Mouse (Mus musculus): ENCODE results near the gene Chml. TPM values are rescaled to one million over a fixed set of nuclear protein-coding genes. Genes with fewer than 3 reads are reported as not detected.

Chml gene
- polyA plus RNA-seq, 1 experiment: 0.54 TPM

- no peaks in the 10 kb centered on the region for H3K4me1 ChIP-seq (ENCODE audit: control insufficient read depth)
- no peak for TF ChIP-seq TAL1 (IDR thresholded peaks at IDR 0.05; ENCODE audit: low read length)
- no peak for TF ChIP-seq GATA1 (IDR thresholded peaks at IDR 0.05; ENCODE audit: low read length)
- H3K4me3 ChIP-seq (replicated peaks): no peak overlapping the region
- no peaks in the 10 kb centered on the region for H3K27me3 ChIP-seq (ENCODE audit: control insufficient read depth)
- H3K36me3 ChIP-seq (ENCODE audit: control insufficient read depth): no peaks in the 10 kb centered on the region
- H3K9me3 ChIP-seq (ENCODE audit: control insufficient read depth, low read length): no peaks in the 10 kb centered on the region
Observed at GRCm38 (mm10) chr1:175670042-175670441, 22.7 kb downstream of the Chml start.

GRCm38 (mm10) chr1:175669456-175669855, 23.2 kb downstream of the Chml start:
- TF ChIP-seq TAL1 (IDR thresholded peaks at IDR 0.05; ENCODE audit: low read length) (no peak), GATA1 (IDR thresholded peaks at IDR 0.05; ENCODE audit: low read length) (no peak)
- H3K9me3 ChIP-seq (ENCODE audit: control insufficient read depth, low read length): no peaks in the 10 kb centered on the region
- H3K36me3 ChIP-seq (ENCODE audit: control insufficient read depth): no peaks in the 10 kb centered on the region
- no peaks in the 10 kb centered on the region for H3K4me1 ChIP-seq (ENCODE audit: control insufficient read depth)
- no peaks in the 10 kb centered on the region for H3K27me3 ChIP-seq (ENCODE audit: control insufficient read depth)
- H3K4me3 ChIP-seq (replicated peaks): no peak overlapping the region

- no peaks in the 10 kb centered on the region for H3K36me3 ChIP-seq (ENCODE audit: control insufficient read depth)
- no peaks in the 10 kb centered on the region for H3K4me1 ChIP-seq (ENCODE audit: control insufficient read depth)
- no peak overlapping the region for H3K4me3 ChIP-seq (replicated peaks)
- no peak for TF ChIP-seq TAL1 (IDR thresholded peaks at IDR 0.05; ENCODE audit: low read length)
- no peak for TF ChIP-seq GATA1 (IDR thresholded peaks at IDR 0.05; ENCODE audit: low read length)
- H3K27me3 ChIP-seq (ENCODE audit: control insufficient read depth): no peaks in the 10 kb centered on the region
- no peaks in the 10 kb centered on the region for H3K9me3 ChIP-seq (ENCODE audit: control insufficient read depth, low read length)
Observed at GRCm38 (mm10) chr1:175668666-175669405, 23.9 kb downstream of the Chml start.

GRCm38 (mm10) chr1:175659900-175660299, 32.8 kb downstream of the Chml start:
- H3K4me3 ChIP-seq (replicated peaks): no peak overlapping the region
- TF ChIP-seq GATA1 (IDR thresholded peaks at IDR 0.05; ENCODE audit: low read length): no peak
- no peak for TF ChIP-seq TAL1 (IDR thresholded peaks at IDR 0.05; ENCODE audit: low read length)
- no peaks in the 10 kb centered on the region for H3K4me1 ChIP-seq (ENCODE audit: control insufficient read depth)
- no peaks in the 10 kb centered on the region for H3K9me3 ChIP-seq (ENCODE audit: control insufficient read depth, low read length)
- no peaks in the 10 kb centered on the region for H3K36me3 ChIP-seq (ENCODE audit: control insufficient read depth)
- no peaks in the 10 kb centered on the region for H3K27me3 ChIP-seq (ENCODE audit: control insufficient read depth)

- TF ChIP-seq TAL1 (IDR thresholded peaks at IDR 0.05; ENCODE audit: low read length) (no peak), GATA1 (IDR thresholded peaks at IDR 0.05; ENCODE audit: low read length) (no peak)
- Histone ChIP-seq H3K4me3 (replicated peaks) (no peak overlapping the region), H3K9me3 (ENCODE audit: control insufficient read depth, low read length) (no peaks in the 10 kb centered on the region; the same call in 1 of the 2 replicates), H3K27me3 (ENCODE audit: control insufficient read depth) (no peaks in the 10 kb centered on the region), H3K4me1 (ENCODE audit: control insufficient read depth) (no peaks in the 10 kb centered on the region), H3K36me3 (ENCODE audit: control insufficient read depth) (no peaks in the 10 kb centered on the region; the same call in 1 of the 2 replicates)
Observed at GRCm38 (mm10) chr1:175648615-175649014, 44.1 kb downstream of the Chml start.

GRCm38 (mm10) chr1:175646952-175647351, 45.7 kb downstream of the Chml start:
- Histone ChIP-seq H3K9me3 (ENCODE audit: control insufficient read depth, low read length) (no peaks in the 10 kb centered on the region; the same call in 1 of the 2 replicates), H3K4me3 (replicated peaks) (no peak overlapping the region), H3K36me3 (ENCODE audit: control insufficient read depth) (no peaks in the 10 kb centered on the region), H3K27me3 (ENCODE audit: control insufficient read depth) (no peaks in the 10 kb centered on the region), H3K4me1 (ENCODE audit: control insufficient read depth) (no peaks in the 10 kb centered on the region)
- TF ChIP-seq TAL1 (IDR thresholded peaks at IDR 0.05; ENCODE audit: low read length) (no peak), GATA1 (IDR thresholded peaks at IDR 0.05; ENCODE audit: low read length) (no peak)

GRCm38 (mm10) chr1:175643496-175644265, 49.0 kb downstream of the Chml start:
- H3K4me1 ChIP-seq (ENCODE audit: control insufficient read depth): no peaks in the 10 kb centered on the region
- no peaks in the 10 kb centered on the region for H3K36me3 ChIP-seq (ENCODE audit: control insufficient read depth)
- no peaks in the 10 kb centered on the region for H3K27me3 ChIP-seq (ENCODE audit: control insufficient read depth)
- no peaks in the 10 kb centered on the region for H3K9me3 ChIP-seq (ENCODE audit: control insufficient read depth, low read length)
- TF ChIP-seq GATA1 (IDR thresholded peaks at IDR 0.05; ENCODE audit: low read length): no peak
- TF ChIP-seq TAL1 (IDR thresholded peaks at IDR 0.05; ENCODE audit: low read length): no peak
- no peak overlapping the region for H3K4me3 ChIP-seq (replicated peaks)

GRCm38 (mm10) chr1:175640435-175641150, 52.1 kb downstream of the Chml start:
- Histone ChIP-seq H3K9me3 (ENCODE audit: control insufficient read depth, low read length) (no peaks in the 10 kb centered on the region), H3K36me3 (ENCODE audit: control insufficient read depth) (no peaks in the 10 kb centered on the region), H3K4me1 (ENCODE audit: control insufficient read depth) (no peaks in the 10 kb centered on the region), H3K27me3 (ENCODE audit: control insufficient read depth) (no peaks in the 10 kb centered on the region), H3K4me3 (replicated peaks) (no peak overlapping the region)
- TF ChIP-seq TAL1 (IDR thresholded peaks at IDR 0.05; ENCODE audit: low read length): no peak
- no peak for TF ChIP-seq GATA1 (IDR thresholded peaks at IDR 0.05; ENCODE audit: low read length)

GRCm38 (mm10) chr1:175639072-175639471, 53.6 kb downstream of the Chml start:
- Histone ChIP-seq H3K4me1 (ENCODE audit: control insufficient read depth) (no peaks in the 10 kb centered on the region), H3K4me3 (replicated peaks) (no peak overlapping the region), H3K9me3 (ENCODE audit: control insufficient read depth, low read length) (no peaks in the 10 kb centered on the region), H3K27me3 (ENCODE audit: control insufficient read depth) (no peaks in the 10 kb centered on the region), H3K36me3 (ENCODE audit: control insufficient read depth) (no peaks in the 10 kb centered on the region)
- TF ChIP-seq TAL1 (IDR thresholded peaks at IDR 0.05; ENCODE audit: low read length) (no peak), GATA1 (IDR thresholded peaks at IDR 0.05; ENCODE audit: low read length) (no peak)

Measured in erythroblast, embryonic 14.5 days (primary cell).